Mouse (Mus musculus) frontal cortex, postnatal 14 days (tissue): ENCODE data around the gene B9d2.
A peak's percentile ranks its signal among the peaks of the same experiment; 100 is the strongest.

Source experiments
- DNase-seq, 2 experiments: peaks; one replicate each; pipeline ENCODE4 v3.0.0; 2022; ENCODE audit warnings: low spot score in 2 of 2

Gene B9d2

DNA sequence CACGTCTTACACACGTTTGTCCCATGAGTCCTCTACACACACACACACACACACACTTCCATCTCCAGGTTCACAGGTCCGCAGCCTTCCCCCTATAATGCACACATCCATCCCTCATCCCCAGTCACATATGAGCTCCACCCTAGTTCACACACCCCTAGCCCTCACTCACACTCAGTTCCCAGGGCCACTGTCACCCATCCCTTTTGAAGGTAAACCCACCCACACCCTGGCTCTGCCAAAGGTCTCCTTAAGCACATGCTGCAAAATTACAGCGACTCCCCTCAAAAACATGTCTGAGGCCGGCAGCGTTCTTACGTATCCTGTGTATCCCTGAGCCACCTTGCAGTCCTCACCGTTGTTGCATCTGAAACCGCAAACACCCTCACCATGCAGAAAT, 6.3 kb upstream of the B9d2 start:
- DNase-seq, result no peak

DNA sequence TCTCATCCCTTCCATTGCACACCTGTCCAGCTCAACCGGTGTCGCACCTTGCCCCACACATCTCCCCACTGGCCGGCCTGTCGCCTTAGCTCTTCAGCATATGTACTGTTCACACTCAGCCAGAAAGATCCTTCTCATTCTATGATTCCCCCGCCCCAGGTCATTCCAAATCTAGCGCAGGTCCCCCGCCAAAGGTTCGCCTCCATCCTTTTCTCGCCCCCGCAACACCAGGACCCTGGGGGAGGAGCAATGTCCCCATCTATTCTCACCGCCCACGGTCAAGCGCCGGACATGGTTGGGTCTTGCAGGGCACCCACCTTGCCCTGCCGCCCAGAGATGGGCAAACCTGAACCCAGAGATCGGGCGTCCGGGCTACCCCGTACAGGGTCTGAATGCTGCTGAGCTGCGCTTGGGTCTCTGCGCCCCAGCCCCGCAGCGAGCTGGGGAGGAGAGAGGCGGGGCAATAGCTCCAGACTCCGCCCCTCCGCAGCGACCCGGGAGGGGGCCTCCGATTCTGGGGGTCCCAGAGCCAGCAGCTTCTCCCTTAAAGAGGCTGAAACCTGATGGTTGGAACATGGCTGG, 5.8 kb upstream of the B9d2 start, which contains the start of gene Tmem91:
Tmem91 (minus strand) TSS at position 448 of the 582 bp plus-strand sequence.
- no peak for DNase-seq

DNA sequence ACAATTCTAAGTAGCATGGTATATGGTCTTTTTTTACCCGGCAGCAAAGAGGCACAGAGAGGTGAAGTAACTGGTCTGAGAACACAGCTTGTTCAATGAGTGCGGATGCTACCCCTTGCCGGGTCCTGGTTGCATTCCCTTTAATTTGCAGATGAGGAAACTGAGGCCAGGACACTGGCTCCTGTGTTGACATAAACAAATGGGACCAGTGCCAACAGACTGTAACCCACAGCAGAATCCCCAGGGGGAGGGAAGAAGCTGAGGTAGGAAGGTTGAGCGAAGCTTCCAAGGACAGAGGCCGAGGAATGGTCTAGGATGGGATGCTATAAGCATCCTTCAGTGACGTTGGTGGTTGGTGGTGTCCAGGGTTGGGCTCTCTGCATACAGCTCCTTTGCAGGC, 5.2 kb upstream of the B9d2 start:
- DNase-seq, result no peak

DNA sequence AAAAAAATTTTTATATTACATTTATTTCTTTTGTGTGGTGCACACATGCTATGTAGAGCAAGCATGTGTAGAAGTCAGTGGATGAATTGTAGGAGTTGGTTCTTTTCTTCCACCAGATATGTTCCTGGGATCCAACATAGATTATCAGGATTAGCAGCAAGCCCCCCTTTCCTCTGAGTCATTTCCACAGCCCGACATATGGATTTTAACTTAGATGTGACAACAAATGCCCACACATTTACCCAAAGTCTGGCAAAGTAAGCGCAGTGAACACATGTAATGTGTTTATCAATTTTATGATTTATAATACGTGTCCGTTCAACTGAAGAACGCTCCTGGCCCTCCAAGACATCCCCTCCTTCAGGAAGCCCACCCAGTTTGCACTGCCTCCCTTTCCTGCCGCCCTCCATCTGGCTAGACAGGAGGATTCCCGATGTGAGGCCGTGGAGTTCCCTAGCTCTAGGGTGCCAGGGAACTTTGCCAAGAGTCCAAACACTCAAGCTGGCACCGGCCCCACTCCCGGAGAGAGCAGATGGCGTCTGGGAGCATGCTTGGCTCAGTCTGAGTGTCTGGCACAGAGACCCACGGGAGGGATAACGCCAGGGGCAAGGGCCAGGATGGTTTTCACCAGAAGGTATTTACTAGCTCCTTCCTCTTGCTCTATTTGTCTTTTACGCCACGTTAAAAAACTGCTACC, 4.3 kb upstream of the B9d2 start:
- peak; percentile 86 for DNase-seq

DNA sequence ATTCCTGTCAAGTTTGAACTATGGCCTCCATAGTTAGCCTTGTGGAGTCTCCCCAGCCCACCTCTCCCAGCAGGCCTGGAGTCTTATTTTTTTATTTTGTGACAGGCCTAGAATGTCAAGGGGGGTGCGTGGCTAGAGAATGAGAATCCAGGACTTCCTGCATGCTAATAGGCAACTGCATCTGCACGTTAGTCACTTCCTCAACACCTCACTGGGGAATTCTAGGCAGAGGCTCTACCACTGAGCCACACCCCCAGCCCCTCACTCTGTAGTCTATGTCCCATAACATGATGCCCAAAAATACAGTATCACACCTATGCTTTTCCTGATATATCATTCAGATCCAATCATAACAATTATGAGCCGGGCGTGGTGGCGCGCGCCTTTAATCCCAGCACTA, 3.6 kb upstream of the B9d2 start:
- DNase-seq, result no peak

DNA sequence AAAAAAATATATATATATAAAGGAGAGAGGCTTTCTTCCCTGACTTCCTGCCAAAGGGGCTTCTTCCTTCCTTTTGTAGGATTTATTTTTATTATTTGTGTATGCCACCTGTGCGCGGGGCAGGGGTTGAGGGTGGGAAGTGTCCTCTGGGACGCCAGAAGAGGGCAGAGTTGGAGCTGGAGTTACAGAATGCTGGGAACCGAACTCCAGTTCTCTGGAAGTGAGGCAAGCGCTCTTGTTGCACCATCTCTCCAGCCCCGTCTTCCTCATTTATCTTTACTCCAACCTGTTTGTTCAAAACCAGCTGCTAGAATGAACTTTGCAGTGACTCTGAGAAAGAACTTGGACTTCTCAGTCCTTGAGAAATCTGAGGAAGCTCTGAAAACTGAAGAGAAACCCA, 609 bp upstream of the B9d2 start:
- DNase-seq, result no peak

DNA sequence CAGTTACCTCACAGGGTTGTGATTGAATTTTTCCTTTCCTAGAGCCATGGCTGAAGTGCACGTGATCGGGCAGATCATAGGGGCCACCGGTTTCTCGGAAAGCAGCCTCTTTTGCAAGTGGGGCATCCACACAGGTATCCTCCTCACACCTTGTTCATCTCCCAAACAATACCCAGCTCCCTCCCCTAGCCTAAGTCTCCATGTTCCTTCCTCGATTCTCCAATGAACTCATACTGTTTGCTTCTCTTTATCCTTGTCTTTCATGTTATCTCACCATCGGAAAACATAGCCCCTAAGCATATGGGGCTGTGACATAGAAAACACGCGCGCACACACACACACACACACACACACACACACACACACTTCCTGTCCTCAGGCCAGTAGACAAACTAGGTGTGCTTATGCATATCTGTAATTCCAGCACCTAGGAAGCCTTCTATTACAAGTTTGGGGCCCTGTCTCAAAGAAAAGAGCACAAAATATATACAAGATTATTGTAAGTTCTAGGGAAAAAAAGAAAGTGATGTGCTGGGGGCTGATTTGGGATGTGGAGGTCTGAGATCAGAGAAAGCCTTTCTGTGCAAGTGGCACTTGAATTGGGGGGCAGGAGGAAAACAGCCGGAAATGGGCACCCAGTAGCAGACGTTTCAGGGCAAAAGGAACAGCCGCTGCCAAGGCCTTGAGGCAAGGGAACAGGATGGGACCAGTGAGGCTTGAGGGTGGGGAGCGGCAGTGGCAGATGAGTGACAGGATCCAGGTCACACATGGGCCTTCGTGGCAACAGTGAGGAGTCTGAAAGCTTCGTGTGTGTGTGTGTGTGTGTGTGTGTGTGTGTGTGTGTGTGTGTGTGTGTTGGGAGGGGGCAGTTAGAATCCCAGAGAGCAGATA, 1.0 kb downstream of the B9d2 start:
- no peak for DNase-seq

DNA sequence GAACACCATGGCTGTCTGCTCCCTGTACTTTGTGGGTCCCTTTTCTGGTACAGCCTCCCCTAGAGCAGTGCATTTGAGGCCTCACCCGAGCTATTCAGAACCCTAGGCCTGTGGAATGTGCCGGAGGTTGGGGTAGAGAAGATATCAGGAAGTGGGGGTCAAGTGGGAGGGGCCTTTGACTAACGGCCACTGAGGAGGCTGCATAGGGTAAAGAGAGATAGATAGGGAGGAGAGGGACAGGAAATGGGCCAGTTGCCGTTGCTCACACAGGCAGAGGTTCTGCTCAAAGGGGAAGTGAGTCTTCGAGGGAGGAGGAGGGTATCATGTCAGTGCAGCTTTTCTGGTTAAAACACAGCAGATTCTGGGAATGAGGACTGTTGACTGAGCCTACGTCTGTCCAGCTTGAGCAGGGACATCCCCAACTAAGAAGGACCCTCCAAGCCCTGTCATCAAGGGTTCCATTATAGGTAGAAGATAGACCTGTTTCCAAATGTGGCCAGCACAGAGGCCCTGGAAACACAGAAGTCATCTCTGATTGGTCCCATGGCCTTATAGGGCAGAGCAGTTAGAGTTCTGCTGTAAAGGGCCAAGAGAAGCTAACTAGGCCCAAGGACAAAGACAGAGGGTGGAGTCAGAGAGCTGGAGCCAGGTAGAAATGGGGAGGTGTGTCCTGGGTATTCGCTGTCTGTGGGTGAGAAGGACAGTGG, 3.0 kb downstream of the B9d2 start:
- DNase-seq, result no peak

DNA sequence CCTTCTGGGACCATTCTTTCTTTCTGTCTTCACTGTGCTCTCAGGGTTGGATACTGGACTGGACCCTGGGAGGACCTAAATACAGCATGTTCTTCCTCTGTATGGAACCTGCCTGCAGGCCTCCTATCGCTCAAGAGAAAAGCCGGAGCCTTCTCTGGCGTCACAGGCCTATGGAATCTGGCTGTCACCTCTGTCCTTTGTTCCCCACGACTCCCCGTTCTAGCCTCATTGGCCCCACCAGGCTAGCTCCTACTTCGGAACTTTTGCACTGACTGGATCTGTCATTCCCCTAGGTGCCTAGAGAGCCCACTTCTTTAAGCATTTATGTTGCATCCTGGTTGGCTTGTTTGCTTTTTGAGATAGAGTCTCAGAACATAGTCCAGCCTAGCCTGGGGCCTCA, 4.1 kb downstream of the B9d2 start:
- DNase-seq, result no peak

DNA sequence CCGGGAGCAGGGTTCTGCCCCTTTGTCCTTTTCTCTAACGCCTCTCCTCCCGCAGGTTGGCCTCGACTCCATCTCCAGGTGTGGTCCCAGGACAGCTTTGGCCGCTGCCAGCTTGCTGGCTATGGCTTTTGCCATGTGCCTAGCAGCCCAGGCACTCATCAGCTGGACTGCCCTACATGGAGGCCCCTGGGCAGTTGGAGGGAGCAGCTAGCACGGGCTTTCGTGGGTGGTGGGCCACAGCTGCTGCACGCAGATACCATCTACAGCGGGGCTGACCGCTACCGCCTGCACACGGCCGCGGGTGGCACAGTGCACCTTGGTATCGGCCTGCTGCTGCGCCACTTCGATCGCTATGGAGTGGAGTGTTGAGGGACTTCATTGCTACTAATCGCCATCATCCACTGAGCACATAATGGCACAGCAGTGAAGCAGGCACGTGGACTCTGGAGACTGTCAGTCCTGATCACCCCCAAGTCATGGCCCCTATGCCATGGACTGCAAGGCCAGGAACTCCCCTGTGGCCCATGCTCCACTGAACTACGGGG, 5.4 kb downstream of the B9d2 start:
- no peak for DNase-seq

DNA sequence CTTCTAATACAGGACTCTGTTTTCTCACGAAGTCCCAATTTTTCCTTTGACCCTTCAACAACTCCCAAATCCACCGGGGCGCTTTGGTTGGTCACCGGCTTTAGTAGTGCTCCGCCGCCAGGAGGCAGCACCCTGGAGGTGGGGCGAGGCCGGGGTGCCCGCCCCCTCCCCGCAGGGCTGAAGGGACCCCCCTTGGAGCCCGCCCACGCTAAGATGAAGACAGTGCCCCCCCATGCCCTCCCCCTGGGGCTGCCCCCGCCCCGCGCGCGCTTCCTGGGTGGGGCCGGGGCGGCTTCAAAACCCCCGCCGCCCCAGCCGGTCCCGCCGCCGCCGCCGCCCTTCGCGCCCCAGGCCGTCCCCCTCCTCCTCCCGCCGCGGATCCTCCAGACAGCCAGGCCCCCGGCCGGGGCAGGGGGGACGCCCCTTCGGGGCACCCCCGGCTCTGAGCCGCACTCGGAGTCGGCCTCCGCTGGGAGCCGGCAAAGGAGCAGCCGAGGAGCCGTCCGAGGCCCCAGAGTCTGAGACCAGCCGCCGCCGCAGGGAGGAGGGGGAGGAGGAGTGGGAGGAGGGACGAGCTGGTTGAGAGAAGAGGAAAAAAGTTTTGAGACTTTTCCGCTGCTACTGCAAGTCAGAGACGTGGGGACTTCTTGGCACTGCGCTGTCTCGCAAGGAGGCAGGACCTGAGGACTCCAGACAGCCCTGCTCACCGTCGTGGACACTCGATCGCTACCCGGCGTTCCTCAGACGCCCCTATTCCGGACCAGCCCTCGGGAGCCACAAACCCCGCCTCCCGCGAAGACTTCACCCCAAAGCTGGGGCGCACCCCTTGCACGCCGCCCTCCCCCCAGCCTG, 6.3 kb downstream of the B9d2 start, which contains the start of gene Tgfb1:
Tgfb1 (plus strand) TSS at position 323 of the 852 bp plus-strand sequence.
- DNase-seq, result no peak

DNA sequence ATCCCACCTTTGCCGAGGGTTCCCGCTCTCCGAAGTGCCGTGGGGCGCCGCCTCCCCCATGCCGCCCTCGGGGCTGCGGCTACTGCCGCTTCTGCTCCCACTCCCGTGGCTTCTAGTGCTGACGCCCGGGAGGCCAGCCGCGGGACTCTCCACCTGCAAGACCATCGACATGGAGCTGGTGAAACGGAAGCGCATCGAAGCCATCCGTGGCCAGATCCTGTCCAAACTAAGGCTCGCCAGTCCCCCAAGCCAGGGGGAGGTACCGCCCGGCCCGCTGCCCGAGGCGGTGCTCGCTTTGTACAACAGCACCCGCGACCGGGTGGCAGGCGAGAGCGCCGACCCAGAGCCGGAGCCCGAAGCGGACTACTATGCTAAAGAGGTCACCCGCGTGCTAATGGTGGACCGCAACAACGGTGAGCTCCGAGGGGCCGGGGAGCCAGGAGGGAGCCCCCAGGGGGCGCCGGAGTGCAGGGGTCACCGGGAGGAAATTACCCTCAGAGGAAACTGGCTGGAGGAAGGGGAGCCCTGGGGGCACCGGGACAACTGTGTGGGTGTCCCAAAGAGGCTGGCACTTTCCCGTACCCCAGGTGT, 7.3 kb downstream of the B9d2 start:
- DNase-seq, result no peak

DNA sequence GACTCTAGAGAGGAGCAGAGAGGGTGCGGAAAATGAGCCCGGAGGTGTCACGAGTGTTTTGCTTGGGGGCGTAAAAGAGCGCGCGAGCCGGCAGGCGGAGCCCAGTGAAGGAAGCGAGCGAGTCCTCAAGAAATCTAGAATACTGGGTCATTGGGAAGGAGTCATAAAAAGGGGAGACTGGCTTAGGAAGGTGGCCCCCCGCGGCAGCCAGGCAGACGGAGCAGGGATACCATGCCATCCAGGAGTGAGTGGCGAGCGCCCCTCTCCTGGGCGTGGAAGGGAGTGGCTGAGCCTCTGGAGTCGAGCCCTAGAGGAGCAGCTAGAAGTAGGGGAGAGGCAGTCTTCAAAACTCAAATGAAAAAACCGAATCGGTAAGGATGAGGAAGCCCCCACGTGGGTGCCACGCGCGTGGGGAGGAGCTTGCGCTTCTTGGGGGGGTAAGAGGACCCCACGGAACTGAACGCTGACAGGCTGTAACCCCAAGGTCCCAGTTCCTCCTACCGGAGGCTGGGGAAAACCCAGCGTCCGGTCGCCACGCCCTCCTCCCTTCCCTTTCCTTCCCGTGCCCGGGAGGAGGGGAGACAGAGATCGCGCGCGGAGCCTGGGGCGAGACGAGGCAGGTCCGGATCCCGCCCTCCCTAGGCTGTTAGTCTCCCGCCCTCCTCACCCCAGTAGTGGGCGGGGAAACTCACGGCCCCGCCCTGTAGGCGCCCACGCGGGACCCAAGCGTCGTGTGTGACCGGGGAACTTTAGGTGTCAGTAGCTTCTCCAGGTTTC, 8.4 kb downstream of the B9d2 start:
- no peak for DNase-seq

DNA sequence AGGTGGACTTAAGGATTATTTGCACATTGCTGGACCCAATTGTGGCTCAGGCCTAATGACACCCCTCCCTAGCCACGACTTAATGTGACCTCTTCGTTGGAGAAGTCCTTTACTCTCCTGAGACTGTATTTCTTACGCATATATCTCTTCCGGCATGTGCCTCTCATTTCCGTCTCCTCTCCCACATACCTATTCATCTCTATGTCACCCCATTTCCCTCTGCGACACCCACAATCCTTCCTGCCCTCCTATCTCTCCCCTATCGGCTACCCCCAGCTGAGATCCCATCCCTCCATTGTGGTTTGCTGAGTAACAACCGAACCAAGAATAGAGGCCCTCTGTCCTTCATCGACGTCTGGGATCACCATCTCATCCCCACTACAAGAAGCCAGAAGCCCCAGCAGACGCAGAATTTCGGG, 9.0 kb downstream of the B9d2 start:
- no peak for DNase-seq

DNA sequence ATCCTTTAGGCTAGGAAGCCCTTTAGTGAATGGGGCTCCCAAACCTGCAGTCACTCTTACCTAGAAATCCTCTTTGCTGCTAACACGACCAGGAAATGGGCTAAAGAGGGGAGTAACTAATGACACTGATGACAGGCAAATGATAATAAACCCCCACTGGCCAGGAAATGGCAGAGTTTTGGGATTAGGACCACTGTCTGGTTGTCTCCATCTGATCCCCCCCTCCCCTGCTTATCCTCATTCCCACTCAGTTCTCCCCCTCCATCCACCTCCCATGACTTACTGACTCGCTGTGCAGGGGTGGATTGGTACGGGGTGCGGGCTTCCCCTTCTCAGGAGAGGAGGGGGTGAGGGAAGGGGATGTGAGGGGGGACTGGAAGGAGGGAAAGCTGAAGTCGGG, 9.5 kb downstream of the B9d2 start:
- no peak for DNase-seq

DNA sequence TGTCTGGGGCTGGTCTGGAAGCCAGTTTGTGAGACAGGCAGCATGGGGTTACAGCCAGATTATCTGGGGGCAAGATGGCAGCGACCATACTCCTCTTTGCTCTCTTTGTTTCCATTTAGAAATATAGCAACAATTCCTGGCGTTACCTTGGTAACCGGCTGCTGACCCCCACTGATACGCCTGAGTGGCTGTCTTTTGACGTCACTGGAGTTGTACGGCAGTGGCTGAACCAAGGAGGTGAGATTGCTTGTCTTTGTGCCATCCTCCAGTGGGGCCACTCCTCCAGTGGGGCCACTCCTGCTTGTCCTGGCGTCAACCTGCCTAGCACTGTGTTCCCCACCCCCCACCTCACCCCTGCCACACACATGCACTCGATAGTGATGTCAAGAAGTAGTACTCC, 13.5 kb downstream of the B9d2 start:
- no peak for DNase-seq

DNA sequence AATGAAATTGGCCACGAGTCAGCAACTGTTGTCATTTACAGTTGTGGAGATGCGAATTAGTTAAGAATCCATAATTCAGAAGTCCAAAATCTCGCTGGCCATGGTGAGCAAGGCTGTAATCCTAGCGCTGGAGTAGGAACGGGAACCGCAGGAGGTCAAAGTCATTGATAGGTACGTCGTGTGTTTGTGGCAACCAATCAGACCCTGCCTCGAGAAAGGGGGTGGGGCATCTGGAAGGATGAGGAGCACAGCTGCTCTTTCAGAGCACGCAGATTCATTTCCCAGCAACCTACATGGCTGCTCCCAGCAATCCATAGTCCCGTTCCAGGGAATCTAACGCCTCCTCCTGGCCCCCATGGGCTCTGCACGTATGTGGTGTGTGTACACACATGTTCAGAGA, 19.3 kb downstream of the B9d2 start:
- no peak for DNase-seq

DNA sequence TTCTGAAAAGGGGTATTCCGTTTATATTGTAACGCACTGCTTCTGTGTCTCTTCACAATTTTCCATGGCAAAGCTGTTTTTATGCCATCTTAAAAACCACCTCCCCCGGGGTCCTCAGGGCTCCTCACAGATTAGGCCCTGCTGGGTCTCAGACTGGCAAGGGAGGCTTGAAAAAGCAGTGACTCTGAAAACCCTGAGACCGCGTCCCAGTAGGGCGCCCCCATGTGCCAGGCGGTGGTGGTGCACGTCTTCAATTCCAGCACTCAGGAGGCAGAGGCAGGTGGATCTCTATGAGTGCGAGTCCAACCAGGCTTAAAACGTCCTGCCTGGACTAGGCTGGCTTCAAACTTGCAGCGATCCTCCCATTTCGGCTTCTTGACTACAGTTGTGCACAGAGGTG, 20.2 kb downstream of the B9d2 start:
- no peak for DNase-seq

DNA sequence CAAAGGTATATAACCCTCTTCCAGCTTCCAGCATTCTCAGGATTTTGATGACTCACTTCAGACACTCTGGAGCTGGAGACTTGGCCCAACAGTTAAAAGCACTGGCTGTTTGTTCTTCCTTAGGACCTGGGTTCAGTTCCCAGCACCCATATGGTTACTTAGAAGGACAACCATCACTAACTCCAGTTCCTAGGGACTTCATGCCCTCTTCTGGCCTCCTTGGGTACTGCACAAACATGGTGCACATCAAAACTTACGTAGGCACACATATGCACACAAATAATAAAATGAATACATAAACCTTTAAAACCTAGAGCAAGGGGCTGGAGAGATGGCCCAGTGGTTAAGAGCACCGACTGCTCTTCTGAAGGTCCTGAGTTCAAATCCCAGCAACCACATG, 21.8 kb downstream of the B9d2 start:
- DNase-seq, result no peak
